Mouse (Mus musculus) heart, postnatal 4 days (tissue): Measurements from ENCODE around the gene Gstm7. TPM values are rescaled to one million over a fixed set of nuclear protein-coding genes. Genes with fewer than 3 reads are reported as not detected.
"Not testable (repeated sequence)": the region's sequence is repeated elsewhere in the genome, so short reads cannot be mapped to it uniquely, and the experiment has no call there.

Source experiments
- DNase-seq: peaks from one replicate; pipeline ENCODE4 v3.0.0; 2021
- total RNA-seq, 2 experiments: library from RNA; stranded (reverse); gene quantifications; 2 replicates each; pipeline ENCODE4 v1.2.3; 2021

The Gstm7 gene
- total RNA-seq = 10 to 100 TPM; 23.0 to 23.2 TPM

- peak; percentile 99 for DNase-seq
Measured at GRCm38 (mm10) chr3:107931670-107932069, at the start of gene Gstm7. TSS of gene Gstm7 (minus strand) at chr3:107931817.

- no peak for DNase-seq
Measured at GRCm38 (mm10) chr3:107981261-107981660, 49.6 kb upstream of the Gstm7 start.

- no peak for DNase-seq
Measured at GRCm38 (mm10) chr3:107977691-107978090, 46.1 kb upstream of the Gstm7 start.

- no peak for DNase-seq
Measured at GRCm38 (mm10) chr3:107974237-107974636, 42.6 kb upstream of the Gstm7 start.

- DNase-seq = no peak
Measured at GRCm38 (mm10) chr3:107972070-107972469, 40.5 kb upstream of the Gstm7 start.

- not testable (repeated sequence) for DNase-seq
Measured at GRCm38 (mm10) chr3:107971101-107971500, 39.5 kb upstream of the Gstm7 start.

GRCm38 (mm10) chr3:107968724-107969395, 37.2 kb upstream of the Gstm7 start, which contains the start of gene Gstm3:
TSS of gene Gstm3 (minus strand) at chr3:107969283.
- no peak for DNase-seq

GRCm38 (mm10) chr3:107966631-107967030, 35.0 kb upstream of the Gstm7 start:
- no peak for DNase-seq

GRCm38 (mm10) chr3:107965592-107965991, 34.0 kb upstream of the Gstm7 start:
- no peak for DNase-seq

GRCm38 (mm10) chr3:107964656-107965308, 33.2 kb upstream of the Gstm7 start:
- DNase-seq = no peak

GRCm38 (mm10) chr3:107964026-107964425, 32.4 kb upstream of the Gstm7 start:
- no peak for DNase-seq

GRCm38 (mm10) chr3:107955260-107955659, 23.6 kb upstream of the Gstm7 start:
- not testable (repeated sequence) for DNase-seq

- no peak for DNase-seq
Measured at GRCm38 (mm10) chr3:107953906-107954305, 22.3 kb upstream of the Gstm7 start.

GRCm38 (mm10) chr3:107953328-107953755, 21.7 kb upstream of the Gstm7 start:
- DNase-seq = peak; percentile 84

GRCm38 (mm10) chr3:107950531-107950930, 18.9 kb upstream of the Gstm7 start:
- DNase-seq = no peak

- not testable (repeated sequence) for DNase-seq
Measured at GRCm38 (mm10) chr3:107949461-107949860, 17.8 kb upstream of the Gstm7 start.

- no peak for DNase-seq
Measured at GRCm38 (mm10) chr3:107945729-107946128, 14.1 kb upstream of the Gstm7 start.

- peak; percentile 49 for DNase-seq
Measured at GRCm38 (mm10) chr3:107943239-107943990, 11.8 kb upstream of the Gstm7 start, which contains the start of gene Gstm6. TSS of gene Gstm6 (minus strand) at chr3:107943749.

GRCm38 (mm10) chr3:107941261-107941660, 9.6 kb upstream of the Gstm7 start:
- no peak for DNase-seq

- no peak for DNase-seq
Measured at GRCm38 (mm10) chr3:107940524-107940923, 8.9 kb upstream of the Gstm7 start.

GRCm38 (mm10) chr3:107939830-107940229, 8.2 kb upstream of the Gstm7 start:
- no peak for DNase-seq

- DNase-seq = peak; percentile 81
Measured at GRCm38 (mm10) chr3:107939403-107939802, 7.8 kb upstream of the Gstm7 start.

- DNase-seq = no peak
Measured at GRCm38 (mm10) chr3:107935888-107936287, 4.3 kb upstream of the Gstm7 start.
